ENCODE assay signal across 27 mouse cellular contexts in genomic region chr17:79014911-79015685, GRCm38 (mm10). TPM values are rescaled to one million over a fixed set of nuclear protein-coding genes. Genes with fewer than 3 reads are reported as not detected.
DNase-seq lines count a peak whose midpoint lies in the region; ATAC-seq and TF ChIP-seq lines count a peak whose summit lies in the region.
"Had no signal": no experiment of that assay in that cellular context is flagged by ENCODE, and none has a peak within 500 bp of the region (broad histone marks: within the 10 kb centered on the region; RNA-seq: fewer than 3 reads in every experiment).

No protein-coding gene starts in this region.

- H3K27ac ChIP-seq in midbrain, embryonic 11.5 days (ENCODE audit: low read depth, low read length), result no peak overlapping the region
- H3K27ac ChIP-seq in midbrain, embryonic 10.5 days (replicated peaks), result no peak overlapping the region
- no peak overlapping the region for H3K27ac ChIP-seq in liver, embryonic 11.5 days (ENCODE audit: low read depth, low read length)
- H3K27ac ChIP-seq in liver, embryonic 16.5 days (ENCODE audit: low read length), result no peak overlapping the region
- no peak overlapping the region for H3K27ac ChIP-seq in neural tube, embryonic 15.5 days (replicated peaks)
- H3K27ac ChIP-seq: embryonic facial prominence, embryonic 13.5 days; hindbrain, embryonic 14.5 days; kidney, embryonic 15.5 days; layer of hippocampus, adult 2 months; lung, embryonic 15.5 days; neural tube, embryonic 12.5 days had no signal

- H3K9me3 ChIP-seq in midbrain, embryonic 11.5 days (ENCODE audit: control insufficient read depth, low read length), result no peaks in the 10 kb centered on the region
- no peaks in the 10 kb centered on the region; the same call in 1 of the 2 replicates for H3K9me3 ChIP-seq in midbrain, embryonic 10.5 days (replicated peaks)
- no peaks in the 10 kb centered on the region for H3K9me3 ChIP-seq in liver, embryonic 11.5 days (ENCODE audit: control insufficient read depth, low read length)
- no peaks in the 10 kb centered on the region for H3K9me3 ChIP-seq in liver, embryonic 16.5 days (replicated peaks; ENCODE audit: control insufficient read depth, low read length)
- H3K9me3 ChIP-seq in neural tube, embryonic 15.5 days (replicated peaks), result no peaks in the 10 kb centered on the region
- H3K9me3 ChIP-seq: embryonic facial prominence, embryonic 13.5 days; heart, embryonic 13.5 days; kidney, embryonic 15.5 days; lung, embryonic 15.5 days; neural tube, embryonic 12.5 days had no signal

- no peak overlapping the region for H3K4me3 ChIP-seq in midbrain, embryonic 11.5 days (ENCODE audit: low read depth, low read length)
- no peak overlapping the region for H3K4me3 ChIP-seq in midbrain, embryonic 10.5 days
- H3K4me3 ChIP-seq in liver, embryonic 11.5 days (ENCODE audit: low read depth, low read length), result no peak overlapping the region
- no peak overlapping the region for H3K4me3 ChIP-seq in liver, embryonic 16.5 days (ENCODE audit: low read depth, low read length)
- H3K4me3 ChIP-seq in myocyte, result no peak overlapping the region
- no peak overlapping the region for H3K4me3 ChIP-seq in neural tube, embryonic 15.5 days (replicated peaks)
- H3K4me3 ChIP-seq: embryonic facial prominence, embryonic 13.5 days; heart, embryonic 13.5 days; kidney, embryonic 15.5 days; layer of hippocampus, adult 2 months; lung, embryonic 15.5 days; neural tube, embryonic 12.5 days had no signal

- ATAC-seq in midbrain, embryonic 11.5 days (ENCODE audit: low FRiP score), result no peak
- peak; percentile 83 for ATAC-seq in liver, embryonic 11.5 days (replicated peaks; ENCODE audit: low FRiP score)
- ATAC-seq in liver, embryonic 16.5 days (ENCODE audit: low read depth), result peak; percentile 76
- no peak for ATAC-seq in neural tube, embryonic 15.5 days (ENCODE audit: low FRiP score)
- ATAC-seq: forebrain, embryonic 16.5 days; midbrain, embryonic 16.5 days had no signal

- no peaks in the 10 kb centered on the region for H3K27me3 ChIP-seq in midbrain, embryonic 11.5 days (ENCODE audit: control insufficient read depth, insufficient read depth, low read length)
- H3K27me3 ChIP-seq in midbrain, embryonic 10.5 days (ENCODE audit: low read depth, poor library complexity, severe bottlenecking), result no peaks in the 10 kb centered on the region
- no peaks in the 10 kb centered on the region for H3K27me3 ChIP-seq in liver, embryonic 11.5 days (replicated peaks; ENCODE audit: control insufficient read depth, insufficient read depth, low read length)
- no peaks in the 10 kb centered on the region for H3K27me3 ChIP-seq in liver, embryonic 16.5 days (ENCODE audit: control insufficient read depth, insufficient read depth, low read depth, low read length)
- no peaks in the 10 kb centered on the region for H3K27me3 ChIP-seq in myocyte (ENCODE audit: control insufficient read depth, insufficient read depth, insufficient read length)
- H3K27me3 ChIP-seq in neural tube, embryonic 15.5 days (replicated peaks), result no peaks in the 10 kb centered on the region
- H3K27me3 ChIP-seq: embryonic facial prominence, embryonic 13.5 days; heart, embryonic 13.5 days; kidney, embryonic 15.5 days; lung, embryonic 15.5 days; neural tube, embryonic 12.5 days had no signal

- no peak overlapping the region for H3ac ChIP-seq in myocyte (ENCODE audit: control insufficient read depth, insufficient read length)

- peaks cover 8% of the 10 kb centered on the region; the same call in 1 of the 2 replicates for H3K4me1 ChIP-seq in midbrain, embryonic 11.5 days (ENCODE audit: control insufficient read depth, insufficient read depth, low read length)
- peaks cover 35% of the 10 kb centered on the region for H3K4me1 ChIP-seq in midbrain, embryonic 10.5 days
- H3K4me1 ChIP-seq in liver, embryonic 11.5 days (replicated peaks; ENCODE audit: control insufficient read depth, insufficient read depth, low read length), result peaks cover 31% of the 10 kb centered on the region
- H3K4me1 ChIP-seq in liver, embryonic 16.5 days (ENCODE audit: control insufficient read depth, low read depth, low read length), result peaks cover 29% of the 10 kb centered on the region
- H3K4me1 ChIP-seq in neural tube, embryonic 15.5 days, result peaks cover 15% of the 10 kb centered on the region

- peaks cover 89% of the 10 kb centered on the region for H3K79me2 ChIP-seq in myocyte (ENCODE audit: control insufficient read depth, insufficient read depth)

- no peak for TF ChIP-seq POLR2A in myocyte (IDR thresholded peaks at IDR 0.05; ENCODE audit: insufficient read length, low read depth)

- peaks cover 7% of the 10 kb centered on the region; the same call in 1 of the 2 replicates for H3K36me3 ChIP-seq in midbrain, embryonic 11.5 days (ENCODE audit: control insufficient read depth, insufficient read depth, low read length)
- peaks cover 35% of the 10 kb centered on the region for H3K36me3 ChIP-seq in midbrain, embryonic 10.5 days
- peaks cover 10% of the 10 kb centered on the region; the same call in 1 of the 2 replicates for H3K36me3 ChIP-seq in liver, embryonic 11.5 days (ENCODE audit: control insufficient read depth, insufficient read depth, low read length)
- H3K36me3 ChIP-seq in liver, embryonic 16.5 days (ENCODE audit: control insufficient read depth, insufficient read depth), result peaks cover 3% of the 10 kb centered on the region
- peaks cover 19% of the 10 kb centered on the region for H3K36me3 ChIP-seq in myocyte (ENCODE audit: control insufficient read depth, insufficient read depth)
- H3K36me3 ChIP-seq in neural tube, embryonic 15.5 days, result no peaks in the 10 kb centered on the region

- WGBS in midbrain, embryonic 11.5 days, result 89% methylated on average over 2 of the region's 2 CpGs
- WGBS in midbrain, embryonic 10.5 days, result 94% methylated on average over 2 of the region's 2 CpGs
- WGBS in liver, embryonic 11.5 days, result 53% methylated on average over 2 of the region's 2 CpGs
- 24% methylated on average over 2 of the region's 2 CpGs for WGBS in liver, embryonic 16.5 days (ENCODE audit: insufficient replicate concordance)
- WGBS in neural tube, embryonic 15.5 days, result 92% methylated on average over 2 of the region's 2 CpGs

- DNase-seq in midbrain, embryonic 11.5 days (ENCODE audit: low spot score, missing footprints), result peak; percentile 66
- no peak for DNase-seq in midbrain, embryonic 10.5 days (ENCODE audit: low spot score)
- no peak for DNase-seq in liver, embryonic 11.5 days (ENCODE audit: low spot score)
- no peak for DNase-seq in kidney, adult 18-20 months
- no peak for DNase-seq in lung, postnatal 4 days
- DNase-seq: adrenal gland, postnatal 25 days; cerebellum, adult 11-12 months; cerebellum, adult 9-11 months; gastrocnemius, postnatal 10 days; heart, adult 18-20 months; heart, postnatal 10 days; kidney, adult 11 months; kidney, postnatal 36 days; left cerebral cortex, postnatal 4 days; thymus, postnatal 14 days had no signal

- H3K4me2 ChIP-seq in midbrain, embryonic 11.5 days, result no peak overlapping the region
- peak overlapping the region; percentile 0; the same call in 1 of the 2 replicates for H3K4me2 ChIP-seq in liver, embryonic 11.5 days
- no peak overlapping the region for H3K4me2 ChIP-seq in liver, embryonic 16.5 days (ENCODE audit: low read depth, low read length)
- H3K4me2 ChIP-seq in myocyte (ENCODE audit: low read depth), result no peak overlapping the region
- H3K4me2 ChIP-seq in neural tube, embryonic 15.5 days, result no peak overlapping the region
- H3K4me2 ChIP-seq: embryonic facial prominence, embryonic 13.5 days; hindbrain, embryonic 14.5 days; kidney, embryonic 15.5 days; lung, embryonic 15.5 days; neural tube, embryonic 12.5 days had no signal

- no peak overlapping the region for H3K9ac ChIP-seq in midbrain, embryonic 11.5 days (ENCODE audit: low read length)
- H3K9ac ChIP-seq in liver, embryonic 11.5 days (ENCODE audit: low read depth, low read length), result no peak overlapping the region
- H3K9ac ChIP-seq in liver, embryonic 16.5 days (ENCODE audit: low read depth, low read length), result no peak overlapping the region
- H3K9ac ChIP-seq in neural tube, embryonic 15.5 days (replicated peaks), result no peak overlapping the region
- H3K9ac ChIP-seq: embryonic facial prominence, embryonic 13.5 days; heart, embryonic 13.5 days; hindbrain, embryonic 14.5 days; kidney, embryonic 15.5 days; lung, embryonic 15.5 days; neural tube, embryonic 12.5 days had no signal

TF ChIP-seq in myocyte, 11 proteins besides CTCF, POLR2A, EP300 and RAD21:
- TF ChIP-seq CEBPB (IDR thresholded peaks at IDR 0.05; ENCODE audit: insufficient read depth, poor library complexity, severe bottlenecking) (peak; percentile 72), TCF3 (IDR thresholded peaks at IDR 0.05; ENCODE audit: insufficient read length, low read depth) (no peak)

RNA-seq across cellular contexts. Expression of gene Prkd3, which starts 5.5 kb away (rescaled TPM):
- polyA plus RNA-seq in midbrain, embryonic 11.5 days (2014; fragmentation: Nextera tagmentation; extraction: Ambion mirVana), result 48.0 and 48.5 TPM in 2 replicates
- 44.3 and 48.2 TPM in 2 replicates for polyA plus RNA-seq in midbrain, embryonic 10.5 days (2016; fragmentation: Nextera tagmentation; extraction: Ambion mirVana)
- 21.8 and 24.8 TPM in 2 replicates for polyA plus RNA-seq in liver, embryonic 11.5 days (2014; fragmentation: Nextera tagmentation; extraction: Ambion mirVana)
- polyA plus RNA-seq in liver, embryonic 16.5 days (2015; fragmentation: Nextera tagmentation; extraction: Ambion mirVana), result 9.5 and 10.6 TPM in 2 replicates
- polyA plus RNA-seq in myocyte (2012; fragmentation: generic; extraction: Trizol), result 11.4 TPM
- 9.4 and 14.5 TPM in 2 replicates for polyA plus RNA-seq in neural tube, embryonic 15.5 days (2015; fragmentation: Nextera tagmentation; extraction: Ambion mirVana)

RNA-seq across cellular contexts. Expression of gene Qpct, which starts 36.6 kb away (rescaled TPM):
- 8.5 and 10.5 TPM in 2 replicates for polyA plus RNA-seq in midbrain, embryonic 11.5 days (2014; fragmentation: Nextera tagmentation; extraction: Ambion mirVana)
- polyA plus RNA-seq in midbrain, embryonic 10.5 days (2016; fragmentation: Nextera tagmentation; extraction: Ambion mirVana), result 5.8 and 8.0 TPM in 2 replicates
- polyA plus RNA-seq in liver, embryonic 11.5 days (2014; fragmentation: Nextera tagmentation; extraction: Ambion mirVana), result 7.5 and 10.3 TPM in 2 replicates
- 20.1 and 24.5 TPM in 2 replicates for polyA plus RNA-seq in liver, embryonic 16.5 days (2015; fragmentation: Nextera tagmentation; extraction: Ambion mirVana)
- polyA plus RNA-seq in myocyte (2012; fragmentation: generic; extraction: Trizol), result 1.1 TPM
- 24.3 and 24.5 TPM in 2 replicates for polyA plus RNA-seq in neural tube, embryonic 15.5 days (2015; fragmentation: Nextera tagmentation; extraction: Ambion mirVana)

Comparison
In these comparisons a context has a peak if more than half of its experiments do, and no peak if none do; other contexts are left out.
1. ATAC-seq: peak in liver, embryonic 11.5 days (single experiment) and liver, embryonic 16.5 days (single experiment); none in midbrain, embryonic 11.5 days (single experiment) and neural tube, embryonic 15.5 days (single experiment).